8 mouse cellular contexts compared by ENCODE assay signal in genomic region chr1:193588477-193589464, GRCm38 (mm10).
DNase-seq lines count a peak whose midpoint lies in the region; ATAC-seq and TF ChIP-seq lines count a peak whose summit lies in the region.

No protein-coding gene starts in this region.

- no peak overlapping the region for H3K27ac ChIP-seq in bone marrow, adult 2 months (ENCODE audit: control insufficient read depth, insufficient read depth, low read depth, low read length, poor library complexity)
- H3K27ac ChIP-seq in embryonic facial prominence, embryonic 14.5 days (replicated peaks; ENCODE audit: low read depth, low read length): peak overlapping the region; percentile 48; the same call in 1 of the 2 replicates
- 0 out of 4 replicates have a peak overlapping the region, but pooled peaks of 1 of the 2 experiments have one; percentile 25 for H3K27ac ChIP-seq in heart, embryonic 14.5 days (replicated peaks in 1 of 2; ENCODE audit: control insufficient read depth in 1 of 2, insufficient read depth in 1 of 2, low read depth in 2 of 2, low read length in 2 of 2)
- no peak overlapping the region for H3K27ac ChIP-seq in kidney, postnatal 0 days
- no peak overlapping the region for H3K27ac ChIP-seq in liver, embryonic 12.5 days
- no peak overlapping the region for H3K27ac ChIP-seq in neural tube, embryonic 12.5 days

- H3K9me3 ChIP-seq in E14TG2a.4 (ENCODE audit: low read length): no peaks in the 10 kb centered on the region
- no peaks in the 10 kb centered on the region for H3K9me3 ChIP-seq in embryonic facial prominence, embryonic 14.5 days (ENCODE audit: control insufficient read depth, low read length)
- no peaks in the 10 kb centered on the region for H3K9me3 ChIP-seq in heart, embryonic 14.5 days (ENCODE audit: control insufficient read depth, low read length)
- no peaks in the 10 kb centered on the region for H3K9me3 ChIP-seq in kidney, postnatal 0 days (replicated peaks; ENCODE audit: low read length)
- H3K9me3 ChIP-seq in liver, embryonic 12.5 days (replicated peaks): no peaks in the 10 kb centered on the region
- no peaks in the 10 kb centered on the region for H3K9me3 ChIP-seq in neural tube, embryonic 12.5 days

- peaks cover 42% of the 10 kb centered on the region for H3K4me1 ChIP-seq in E14TG2a.4 (replicated peaks; ENCODE audit: low read depth, low read length)
- no peaks in the 10 kb centered on the region; the same call in 1 of the 2 replicates for H3K4me1 ChIP-seq in bone marrow, adult 2 months (ENCODE audit: control insufficient read depth, insufficient read depth, low read length)
- H3K4me1 ChIP-seq in embryonic facial prominence, embryonic 14.5 days (ENCODE audit: control insufficient read depth, insufficient read depth, low read length): peaks cover 22% of the 10 kb centered on the region
- H3K4me1 ChIP-seq in heart, embryonic 14.5 days (ENCODE audit: control insufficient read depth in 2 of 2, insufficient read depth in 2 of 2, low read length in 2 of 2): peaks cover 18 to 33% of the 10 kb centered on the region in 2 experiments
- no peaks in the 10 kb centered on the region for H3K4me1 ChIP-seq in kidney, postnatal 0 days (replicated peaks; ENCODE audit: insufficient read depth, low read length)
- 0 out of 2 replicates have a peak, but pooled peaks cover 6% of the 10 kb centered on the region for H3K4me1 ChIP-seq in liver, embryonic 12.5 days
- H3K4me1 ChIP-seq in neural tube, embryonic 12.5 days: peaks cover 23% of the 10 kb centered on the region

- peak; percentile 55 for ATAC-seq in embryonic facial prominence, embryonic 14.5 days (ENCODE audit: low read depth)
- peak; percentile 57; the same call in 1 of the 2 replicates for ATAC-seq in heart, embryonic 14.5 days (ENCODE audit: insufficient number of reproducible peaks, insufficient read depth, low FRiP score, low read depth)
- ATAC-seq in kidney, postnatal 0 days (replicated peaks; ENCODE audit: low FRiP score, low read depth): peak; percentile 72
- peak; percentile 52 for ATAC-seq in liver, embryonic 12.5 days
- peak; percentile 71 for ATAC-seq in neural tube, embryonic 12.5 days (ENCODE audit: low FRiP score, low read depth)

- no peaks in the 10 kb centered on the region for H3K27me3 ChIP-seq in E14TG2a.4 (ENCODE audit: insufficient read depth, low read length)
- no peaks in the 10 kb centered on the region for H3K27me3 ChIP-seq in embryonic facial prominence, embryonic 14.5 days (replicated peaks; ENCODE audit: control insufficient read depth, insufficient read depth, low read length)
- H3K27me3 ChIP-seq in heart, embryonic 14.5 days (ENCODE audit: control insufficient read depth, insufficient read depth, low read length): no peaks in the 10 kb centered on the region
- no peaks in the 10 kb centered on the region for H3K27me3 ChIP-seq in kidney, postnatal 0 days (ENCODE audit: insufficient read depth, low read length)
- H3K27me3 ChIP-seq in liver, embryonic 12.5 days (replicated peaks): no peaks in the 10 kb centered on the region
- H3K27me3 ChIP-seq in neural tube, embryonic 12.5 days (replicated peaks): no peaks in the 10 kb centered on the region

- H3K4me2 ChIP-seq in embryonic facial prominence, embryonic 14.5 days (ENCODE audit: low read depth, low read length): no peak overlapping the region
- 0 out of 2 replicates have a peak overlapping the region, but pooled peaks have one; percentile 14 for H3K4me2 ChIP-seq in heart, embryonic 14.5 days (ENCODE audit: low read length)
- H3K4me2 ChIP-seq in kidney, postnatal 0 days (ENCODE audit: low read length): no peak overlapping the region
- H3K4me2 ChIP-seq in liver, embryonic 12.5 days: no peak overlapping the region
- no peak overlapping the region; the same call in 1 of the 2 replicates for H3K4me2 ChIP-seq in neural tube, embryonic 12.5 days (replicated peaks)

- peak; percentile 88 for TF ChIP-seq CTCF in E14TG2a.4 (conservative IDR thresholded peaks at IDR 0.05; ENCODE audit: low read length)
- TF ChIP-seq CTCF in bone marrow, adult 2 months (IDR thresholded peaks at IDR 0.05; ENCODE audit: control insufficient read depth, insufficient read depth, low read length): peak; percentile 50
- peak; percentile 93 for TF ChIP-seq CTCF in kidney, postnatal 0 days (IDR thresholded peaks at IDR 0.05; ENCODE audit: low read depth)

- TF ChIP-seq POLR2A in bone marrow, adult 2 months (IDR thresholded peaks at IDR 0.05; ENCODE audit: borderline replicate concordance, control insufficient read depth, low read depth, low read length): no peak

- H3K9ac ChIP-seq in embryonic facial prominence, embryonic 14.5 days (ENCODE audit: low read depth, low read length): no peak overlapping the region
- H3K9ac ChIP-seq in heart, embryonic 14.5 days (ENCODE audit: low read length): no peak overlapping the region
- H3K9ac ChIP-seq in kidney, postnatal 0 days (ENCODE audit: low read depth, low read length): no peak overlapping the region
- H3K9ac ChIP-seq in liver, embryonic 12.5 days: no peak overlapping the region
- H3K9ac ChIP-seq in neural tube, embryonic 12.5 days: no peak overlapping the region

- peak; percentile 79 for DNase-seq in embryonic facial prominence, embryonic 14.5 days (ENCODE audit: low spot score)
- DNase-seq in kidney, postnatal 0 days (ENCODE audit: low spot score): peak; percentile 89
- peak; percentile 62 to 71 for DNase-seq in thymus, postnatal 36 days

- whole genome bisulfite sequencing in bone marrow, adult 2 months: 35% methylated on average over 12 of the region's 12 CpGs
- 11% methylated on average over 12 of the region's 12 CpGs for WGBS in embryonic facial prominence, embryonic 14.5 days
- WGBS in heart, embryonic 14.5 days: 20% methylated on average over 12 of the region's 12 CpGs
- WGBS in kidney, postnatal 0 days: 22% methylated on average over 12 of the region's 12 CpGs
- 29% methylated on average over 12 of the region's 12 CpGs for WGBS in liver, embryonic 12.5 days (ENCODE audit: insufficient replicate concordance)
- 19% methylated on average over 12 of the region's 12 CpGs for WGBS in neural tube, embryonic 12.5 days

- H3K36me3 ChIP-seq in E14TG2a.4 (ENCODE audit: insufficient read depth, low read length): no peaks in the 10 kb centered on the region
- H3K36me3 ChIP-seq in embryonic facial prominence, embryonic 14.5 days (ENCODE audit: control insufficient read depth, insufficient read depth, low read length): no peaks in the 10 kb centered on the region
- no peaks in the 10 kb centered on the region for H3K36me3 ChIP-seq in heart, embryonic 14.5 days (ENCODE audit: control insufficient read depth, insufficient read depth, low read length)
- H3K36me3 ChIP-seq in kidney, postnatal 0 days (ENCODE audit: insufficient read depth, low read length): no peaks in the 10 kb centered on the region
- no peaks in the 10 kb centered on the region for H3K36me3 ChIP-seq in liver, embryonic 12.5 days
- no peaks in the 10 kb centered on the region for H3K36me3 ChIP-seq in neural tube, embryonic 12.5 days

- no peak overlapping the region for H3K4me3 ChIP-seq in E14TG2a.4 (replicated peaks; ENCODE audit: low read length)
- no peak overlapping the region for H3K4me3 ChIP-seq in bone marrow, adult 2 months (replicated peaks; ENCODE audit: control insufficient read depth, low read depth, low read length)
- H3K4me3 ChIP-seq in embryonic facial prominence, embryonic 14.5 days (ENCODE audit: low read depth, low read length): no peak overlapping the region
- no peak overlapping the region for H3K4me3 ChIP-seq in heart, embryonic 14.5 days (ENCODE audit: control insufficient read depth in 1 of 2, insufficient read depth in 1 of 2, low read depth in 1 of 2, low read length in 2 of 2)
- no peak overlapping the region for H3K4me3 ChIP-seq in kidney, postnatal 0 days (replicated peaks; ENCODE audit: low read depth, low read length)
- no peak overlapping the region for H3K4me3 ChIP-seq in liver, embryonic 12.5 days
- no peak overlapping the region for H3K4me3 ChIP-seq in neural tube, embryonic 12.5 days
